Mouse (Mus musculus) midbrain, embryonic 10.5 days (tissue): ENCODE results near the gene 1110051M20Rik. TPM values are rescaled to one million over a fixed set of nuclear protein-coding genes. Genes with fewer than 3 reads are reported as not detected.

Experiments used
- DNase-seq: peaks from one replicate; pipeline ENCODE4 v3.0.0-alpha.2; 2017; ENCODE audit warnings: low spot score
- H3K27ac ChIP-seq: fragments of 300-500 bp; sonication (generic); replicated peaks from 2 replicates; pipeline ENCODE4 v1.5.1; 2016; ENCODE audit warnings: mild to moderate bottlenecking
- H3K27me3 ChIP-seq: fragments of 300-500 bp; sonication (generic); 2 replicates; pipeline ENCODE4 v1.6.1; 2016; ENCODE audit warnings: low read depth, mild to moderate bottlenecking; ENCODE audit not compliant: poor library complexity, severe bottlenecking
- H3K36me3 ChIP-seq: fragments of 300-500 bp; sonication (generic); 2 replicates; pipeline ENCODE4 v1.6.1; 2016; ENCODE audit warnings: mild to moderate bottlenecking, moderate library complexity
- H3K4me1 ChIP-seq: fragments of 300-500 bp; sonication (generic); 2 replicates; pipeline ENCODE4 v1.6.1; 2016
- H3K4me3 ChIP-seq: fragments of 300-500 bp; sonication (generic); 2 replicates; pipeline ENCODE4 v1.5.1; 2016; ENCODE audit warnings: mild to moderate bottlenecking, moderate library complexity
- H3K9me3 ChIP-seq: fragments of 300-500 bp; sonication (generic); replicated peaks from 2 replicates; pipeline ENCODE4 v1.6.1; 2016; ENCODE audit warnings: mild to moderate bottlenecking
- WGBS: fragments of 180-500 bp; shearing (Covaris S2); methylation state at CpG from one replicate; pipeline ENCODE4 v1.1.7; 2016; 5-methylcytosine and 5-hydroxymethylcytosine counted together
- polyA plus RNA-seq: library from polyadenylated mRNA; unstranded; fragments of >200 nt; fragmentation: Nextera tagmentation; extraction: Ambion mirVana; gene quantifications from 2 replicates; pipeline ENCODE4 v1.2.1, GENCODE M21; 2016

1110051M20Rik gene
- polyA plus RNA-seq, 1 experiment from 2014 or later: 87.1 TPM

- H3K36me3 ChIP-seq: no peaks in the 10 kb centered on the region
- 58% methylated on average over 3 of the region's 3 CpGs for WGBS
- no peak overlapping the region for H3K4me3 ChIP-seq
- no peaks in the 10 kb centered on the region for H3K9me3 ChIP-seq
- H3K4me1 ChIP-seq: peaks cover 28% of the 10 kb centered on the region
- H3K27ac ChIP-seq: no peak overlapping the region
- no peaks in the 10 kb centered on the region for H3K27me3 ChIP-seq
- no peak for DNase-seq
These were observed 55.8 kb downstream of the 1110051M20Rik start for GRCm38 (mm10) chr2:91388738-91389137.

GRCm38 (mm10) chr2:91388281-91388680 lies 56.2 kb downstream of the 1110051M20Rik start:
- Histone ChIP-seq H3K36me3 (no peaks in the 10 kb centered on the region), H3K27ac (no peak overlapping the region), H3K9me3 (no peaks in the 10 kb centered on the region), H3K27me3 (no peaks in the 10 kb centered on the region), H3K4me3 (no peak overlapping the region), H3K4me1 (peaks cover 28% of the 10 kb centered on the region)
- WGBS: 64% methylated on average over 3 of the region's 3 CpGs
- no peak for DNase-seq

- WGBS: 90% methylated on average over 6 of the region's 6 CpGs
- H3K27ac ChIP-seq: no peak overlapping the region
These were observed 57.1 kb downstream of the 1110051M20Rik start for GRCm38 (mm10) chr2:91387287-91387958.

GRCm38 (mm10) chr2:91386547-91387286 lies 57.8 kb downstream of the 1110051M20Rik start:
- Histone ChIP-seq H3K4me1 (peaks cover 28% of the 10 kb centered on the region), H3K27ac (no peak overlapping the region; the same call in 1 of the 2 replicates), H3K27me3 (no peaks in the 10 kb centered on the region), H3K36me3 (no peaks in the 10 kb centered on the region), H3K4me3 (no peak overlapping the region), H3K9me3 (no peaks in the 10 kb centered on the region)
- no peak for DNase-seq
- 79% methylated on average over 5 of the region's 5 CpGs for WGBS

More at GRCm38 (mm10) chr2:91387287-91387958, 57.1 kb downstream of the 1110051M20Rik start:
- H3K4me3 ChIP-seq: no peak overlapping the region
- H3K27me3 ChIP-seq: no peaks in the 10 kb centered on the region
- H3K36me3 ChIP-seq: no peaks in the 10 kb centered on the region
- DNase-seq: no peak
- peaks cover 28% of the 10 kb centered on the region for H3K4me1 ChIP-seq
- H3K9me3 ChIP-seq: no peaks in the 10 kb centered on the region

- Histone ChIP-seq H3K36me3 (no peaks in the 10 kb centered on the region), H3K27ac (no peak overlapping the region), H3K27me3 (no peaks in the 10 kb centered on the region), H3K9me3 (no peaks in the 10 kb centered on the region), H3K4me3 (no peak overlapping the region), H3K4me1 (peaks cover 20% of the 10 kb centered on the region)
- DNase-seq: no peak
- 88% methylated on average over 6 of the region's 6 CpGs for WGBS
These were observed 61.2 kb downstream of the 1110051M20Rik start for GRCm38 (mm10) chr2:91383294-91383693.

- Histone ChIP-seq H3K27ac (peak overlapping the region; percentile 61), H3K27me3 (no peaks in the 10 kb centered on the region), H3K4me3 (no peak overlapping the region), H3K36me3 (no peaks in the 10 kb centered on the region), H3K4me1 (peaks cover 32% of the 10 kb centered on the region), H3K9me3 (no peaks in the 10 kb centered on the region)
- WGBS: 45% methylated on average over 7 of the region's 7 CpGs
- peak; percentile 15 for DNase-seq
These were observed 67.5 kb downstream of the 1110051M20Rik start for GRCm38 (mm10) chr2:91377038-91377437.

- 85% methylated on average over 2 of the region's 2 CpGs for WGBS
- DNase-seq: no peak
- H3K4me3 ChIP-seq: no peak overlapping the region
These were observed 74.2 kb downstream of the 1110051M20Rik start for GRCm38 (mm10) chr2:91370314-91370713.

GRCm38 (mm10) chr2:91363272-91363671 lies 81.2 kb downstream of the 1110051M20Rik start:
- no peaks in the 10 kb centered on the region for H3K36me3 ChIP-seq
- H3K27ac ChIP-seq: no peak overlapping the region
- H3K9me3 ChIP-seq: no peaks in the 10 kb centered on the region; the same call in 1 of the 2 replicates
- 0 out of 2 replicates have a peak, but pooled peaks cover 2% of the 10 kb centered on the region for H3K4me1 ChIP-seq
- WGBS: 100% methylated on average over 2 of the region's 2 CpGs
- DNase-seq: no peak
- H3K4me3 ChIP-seq: no peak overlapping the region
- H3K27me3 ChIP-seq: no peaks in the 10 kb centered on the region

More at GRCm38 (mm10) chr2:91370314-91370713, 74.2 kb downstream of the 1110051M20Rik start:
- Histone ChIP-seq H3K27ac (no peak overlapping the region), H3K36me3 (no peaks in the 10 kb centered on the region), H3K4me1 (peaks cover 10% of the 10 kb centered on the region), H3K27me3 (no peaks in the 10 kb centered on the region), H3K9me3 (no peaks in the 10 kb centered on the region; the same call in 1 of the 2 replicates)

- H3K4me1 ChIP-seq: 0 out of 2 replicates have a peak, but pooled peaks cover 2% of the 10 kb centered on the region
- H3K9me3 ChIP-seq: no peaks in the 10 kb centered on the region
- H3K36me3 ChIP-seq: no peaks in the 10 kb centered on the region
- no peak for DNase-seq
- no peak overlapping the region for H3K4me3 ChIP-seq
- no peaks in the 10 kb centered on the region for H3K27me3 ChIP-seq
- H3K27ac ChIP-seq: no peak overlapping the region
- WGBS: 26% methylated on average over 4 of the region's 4 CpGs
These were observed 83.4 kb downstream of the 1110051M20Rik start for GRCm38 (mm10) chr2:91361068-91361528.

GRCm38 (mm10) chr2:91355767-91356166 lies 88.7 kb downstream of the 1110051M20Rik start:
- Histone ChIP-seq H3K4me1 (0 out of 2 replicates have a peak, but pooled peaks cover 2% of the 10 kb centered on the region), H3K36me3 (no peaks in the 10 kb centered on the region), H3K27me3 (no peaks in the 10 kb centered on the region), H3K27ac (no peak overlapping the region), H3K4me3 (no peak overlapping the region), H3K9me3 (no peaks in the 10 kb centered on the region)
- WGBS: 93% methylated on average over 3 of the region's 3 CpGs
- no peak for DNase-seq

GRCm38 (mm10) chr2:91354727-91355403 lies 89.6 kb downstream of the 1110051M20Rik start:
- no peak for DNase-seq
- WGBS: 90% methylated on average over 6 of the region's 6 CpGs
- no peak overlapping the region for H3K4me3 ChIP-seq
- H3K4me1 ChIP-seq: peaks cover 5% of the 10 kb centered on the region
- no peak overlapping the region for H3K27ac ChIP-seq
- H3K27me3 ChIP-seq: no peaks in the 10 kb centered on the region
- H3K36me3 ChIP-seq: no peaks in the 10 kb centered on the region
- no peaks in the 10 kb centered on the region for H3K9me3 ChIP-seq

- Histone ChIP-seq H3K27me3 (no peaks in the 10 kb centered on the region), H3K4me1 (peaks cover 9% of the 10 kb centered on the region), H3K9me3 (no peaks in the 10 kb centered on the region), H3K36me3 (no peaks in the 10 kb centered on the region), H3K27ac (no peak overlapping the region), H3K4me3 (no peak overlapping the region)
- WGBS: 69% methylated on average over 3 of the region's 3 CpGs
- DNase-seq: no peak
These were observed 90.7 kb downstream of the 1110051M20Rik start for GRCm38 (mm10) chr2:91353854-91354253.
